Comparison of ENCODE assay signal across 12 mouse cellular contexts in the genomic region with DNA sequence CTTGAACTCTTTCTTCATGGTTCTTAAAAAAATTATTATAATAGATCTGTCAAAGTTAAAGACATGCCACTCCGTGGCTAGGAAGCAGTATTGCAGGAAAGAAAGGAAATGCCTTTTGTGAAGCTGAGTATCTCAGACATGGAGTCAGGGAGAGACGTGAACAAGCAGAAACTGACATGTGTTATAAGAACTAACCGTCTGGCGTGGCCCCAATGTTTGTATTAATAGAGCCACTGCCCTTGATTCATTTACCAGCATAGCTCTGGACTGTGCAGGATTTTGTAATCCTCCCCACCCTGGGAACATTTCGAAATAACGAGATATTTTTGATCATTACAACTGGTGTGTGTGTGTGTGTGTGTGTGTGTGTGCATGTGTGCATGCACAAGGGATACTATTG. TPM values are rescaled to one million over a fixed set of nuclear protein-coding genes. Genes with fewer than 3 reads are reported as not detected.
A peak's percentile ranks its signal among the peaks of the same experiment; 100 is the strongest.
DNase-seq lines count a peak whose midpoint lies in the region; ATAC-seq and TF ChIP-seq lines count a peak whose summit lies in the region.
"Had no signal": no experiment of that assay in that cellular context is flagged by ENCODE, and none has a peak within 500 bp of the region (broad histone marks: within the 10 kb centered on the region; RNA-seq: fewer than 3 reads in every experiment).

No protein-coding gene starts in this region.

- no peak overlapping the region for H3K9ac ChIP-seq in kidney, embryonic 16.5 days (replicated peaks; ENCODE audit: low read length)
- no peak overlapping the region for H3K9ac ChIP-seq in lung, postnatal 0 days (replicated peaks; ENCODE audit: low read depth)
- H3K9ac ChIP-seq: hindbrain, embryonic 13.5 days had no signal

- H3K9me3 ChIP-seq in kidney, embryonic 16.5 days (ENCODE audit: low read length), result no peaks in the 10 kb centered on the region
- H3K9me3 ChIP-seq in lung, postnatal 0 days (ENCODE audit: low read length), result no peaks in the 10 kb centered on the region
- H3K9me3 ChIP-seq: hindbrain, embryonic 13.5 days had no signal

- H3K4me1 ChIP-seq in kidney, embryonic 16.5 days (ENCODE audit: insufficient read depth, low read length), result peaks cover 10% of the 10 kb centered on the region
- H3K4me1 ChIP-seq in lung, postnatal 0 days (ENCODE audit: insufficient read depth, low read depth, low read length), result no peaks in the 10 kb centered on the region; the same call in 1 of the 2 replicates

- H3K27ac ChIP-seq in kidney, embryonic 16.5 days (ENCODE audit: low read length), result no peak overlapping the region
- H3K27ac ChIP-seq in lung, postnatal 0 days (ENCODE audit: low read length), result no peak overlapping the region
- H3K27ac ChIP-seq: hindbrain, embryonic 13.5 days had no signal

- no peaks in the 10 kb centered on the region for H3K36me3 ChIP-seq in kidney, embryonic 16.5 days (ENCODE audit: insufficient read depth, low read length)
- H3K36me3 ChIP-seq in lung, postnatal 0 days (ENCODE audit: insufficient read depth, low read length), result no peaks in the 10 kb centered on the region
- H3K36me3 ChIP-seq: hindbrain, embryonic 13.5 days had no signal

- peak; percentile 16 for DNase-seq in kidney, postnatal 10 days
- peak; percentile 79 for DNase-seq in adipocyte (ENCODE audit: low spot score)
- DNase-seq in fibroblast of lung, adult 2 months (ENCODE audit: low read depth), result peak; percentile 72
- peak; percentile 97 for DNase-seq in lung, postnatal 0 days (ENCODE audit: low spot score)
- DNase-seq in spleen, adult 12 weeks (ENCODE audit: low spot score), result no peak
- DNase-seq in layer of hippocampus, postnatal 25 days (ENCODE audit: extremely low spot score in 1 of 2, low spot score in 1 of 2), result no peak
- no peak for DNase-seq in kidney, adult 18-20 months

- no peak overlapping the region for H3K4me2 ChIP-seq in kidney, embryonic 16.5 days (replicated peaks; ENCODE audit: low read depth, low read length)
- H3K4me2 ChIP-seq in lung, postnatal 0 days (replicated peaks; ENCODE audit: low read depth, low read length), result no peak overlapping the region
- H3K4me2 ChIP-seq: hindbrain, embryonic 13.5 days had no signal

- H3K27me3 ChIP-seq in kidney, embryonic 16.5 days (ENCODE audit: insufficient read depth, low read length), result no peaks in the 10 kb centered on the region
- H3K27me3 ChIP-seq in lung, postnatal 0 days (replicated peaks; ENCODE audit: insufficient read depth, low read length), result no peaks in the 10 kb centered on the region
- H3K27me3 ChIP-seq: hindbrain, embryonic 13.5 days had no signal

- H3K4me3 ChIP-seq in kidney, embryonic 16.5 days (ENCODE audit: low read length), result no peak overlapping the region
- no peak overlapping the region for H3K4me3 ChIP-seq in lung, postnatal 0 days (ENCODE audit: low read depth, low read length)
- H3K4me3 ChIP-seq: erythroblast, embryonic 14.5 days; hindbrain, embryonic 13.5 days had no signal

- 67% methylated on average over 6 of the region's 6 CpGs for WGBS in kidney, embryonic 16.5 days
- 7% methylated on average over 6 of the region's 6 CpGs for WGBS in lung, postnatal 0 days

- no peak for ATAC-seq in kidney, embryonic 16.5 days (ENCODE audit: low FRiP score, low TSS enrichment)
- peak; percentile 88 for ATAC-seq in lung, postnatal 0 days

- peak; percentile 56 for TF ChIP-seq CTCF in lung, postnatal 0 days (IDR thresholded peaks at IDR 0.05)

- peak; percentile 94 for TF ChIP-seq EP300 in lung, postnatal 0 days (IDR thresholded peaks at IDR 0.05)

RNA-seq across cellular contexts. Expression of a gene that starts 2.1 kb away (rescaled TPM):
- polyA plus RNA-seq in kidney, embryonic 16.5 days (2015; fragmentation: Nextera tagmentation; extraction: Ambion mirVana), result 7.4 and 9.1 TPM in 2 replicates
- polyA plus RNA-seq in lung, postnatal 0 days (2015; fragmentation: Nextera tagmentation; extraction: Ambion mirVana), result 20.0 and 21.4 TPM in 2 replicates
- total RNA-seq in layer of hippocampus, postnatal 25 days (2021), result 10 to 100 TPM; 17.9 to 20.2 TPM

RNA-seq across cellular contexts. Expression of a gene that starts 44.2 kb away (rescaled TPM):
- polyA plus RNA-seq in kidney, embryonic 16.5 days (2015; fragmentation: Nextera tagmentation; extraction: Ambion mirVana), result 0.08 and 0.09 TPM in 2 replicates
- polyA plus RNA-seq in lung, postnatal 0 days (2015; fragmentation: Nextera tagmentation; extraction: Ambion mirVana), result 0.07 and 0.13 TPM in 2 replicates
- under 1 TPM in 1 of 2 experiments, not detected in 1; 0.12 TPM for total RNA-seq in layer of hippocampus, postnatal 25 days (2021)
- total RNA-seq: monocyte, adult 5-6 weeks had no signal
- polyA plus RNA-seq: erythroblast, embryonic 14.5 days; small intestine, adult 2 months had no signal

Comparison
In these comparisons a context has a peak if more than half of its experiments do, and no peak if none do; other contexts are left out.
1. DNase-seq: peak in kidney, postnatal 10 days (single experiment), adipocyte (single experiment), fibroblast of lung, adult 2 months (single experiment) and lung, postnatal 0 days (single experiment); none in spleen, adult 12 weeks (single experiment), layer of hippocampus, postnatal 25 days (0 of 2) and kidney, adult 18-20 months (single experiment).